Mouse (Mus musculus) hindbrain, postnatal 0 days (tissue): ENCODE data around the gene Ooep. TPM values are rescaled to one million over a fixed set of nuclear protein-coding genes. Genes with fewer than 3 reads are reported as not detected.

Experiments used
- ATAC-seq: fragments of 200-750 bp; cut with Nextera tagmentation; 2 replicates; pipeline ENCODE4 v1.8.0; 2017; ENCODE audit warnings: mild to moderate bottlenecking, moderate TSS enrichment, moderate library complexity
- DNase-seq: peaks from one replicate; pipeline ENCODE4 v3.0.0-alpha.2; 2015; ENCODE audit warnings: low spot score
- H3K27ac ChIP-seq: fragments of 300-500 bp; sonication (generic); 2 replicates; pipeline ENCODE4 v1.5.1; 2014; ENCODE audit warnings: mild to moderate bottlenecking
- H3K27me3 ChIP-seq: fragments of 300-500 bp; sonication (generic); 2 replicates; pipeline ENCODE4 v1.6.1; 2014; ENCODE audit warnings: low read length, mixed read lengths; ENCODE audit not compliant: insufficient read depth
- H3K36me3 ChIP-seq: fragments of 300-500 bp; sonication (generic); 2 replicates; pipeline ENCODE4 v1.6.1; 2014; ENCODE audit warnings: low read length, mixed read lengths; ENCODE audit not compliant: insufficient read depth
- H3K4me1 ChIP-seq: fragments of 300-500 bp; sonication (generic); 2 replicates; pipeline ENCODE4 v1.6.1; 2014; ENCODE audit warnings: antibody characterized with exemption, low read length, mixed read lengths; ENCODE audit not compliant: insufficient read depth
- H3K4me2 ChIP-seq: fragments of 300-500 bp; sonication (generic); 2 replicates; pipeline ENCODE4 v1.6.1; 2014; ENCODE audit warnings: low read depth, mild to moderate bottlenecking, low read length, moderate library complexity, mixed read lengths
- H3K4me3 ChIP-seq: fragments of 300-500 bp; sonication (generic); 2 replicates; pipeline ENCODE4 v1.5.1; 2014; ENCODE audit warnings: low read length
- H3K9ac ChIP-seq: fragments of 300-500 bp; sonication (generic); replicated peaks from 2 replicates; pipeline ENCODE4 v1.6.1; 2014; ENCODE audit warnings: mild to moderate bottlenecking, low read length, moderate library complexity, mixed read lengths
- H3K9me3 ChIP-seq: fragments of 300-500 bp; sonication (generic); 2 replicates; pipeline ENCODE4 v1.6.1; 2016; ENCODE audit warnings: low read length, mixed read lengths
- CTCF ChIP-seq: IDR thresholded peaks from 2 replicates; pipeline ENCODE4 v1.5.1; 2016; ENCODE audit warnings: antibody characterized with exemption, control low read depth, low read depth
- WGBS: fragments of 180-500 bp; shearing (Covaris S2); extraction: QIAGEN DNeasy Blood & Tissue Kit; methylation state at CpG from one replicate; pipeline ENCODE4 v1.1.7; 2014; 5-methylcytosine and 5-hydroxymethylcytosine counted together
- polyA plus RNA-seq: library from polyadenylated mRNA; unstranded; fragments of >200 nt; fragmentation: Nextera tagmentation; extraction: Ambion mirVana; gene quantifications from 2 replicates; pipeline ENCODE4 v1.2.1, GENCODE M21; 2015
- total RNA-seq: library from RNA; depleted of rRNA; stranded (reverse); fragments of >200 nt; gene quantifications from 2 replicates; pipeline ENCODE4 v1.2.3, GENCODE M21; 2014

Ooep gene
- total and polyA plus RNA-seq, 2 experiments from 2014 or later: 2.9 to 4.5 TPM

DNA sequence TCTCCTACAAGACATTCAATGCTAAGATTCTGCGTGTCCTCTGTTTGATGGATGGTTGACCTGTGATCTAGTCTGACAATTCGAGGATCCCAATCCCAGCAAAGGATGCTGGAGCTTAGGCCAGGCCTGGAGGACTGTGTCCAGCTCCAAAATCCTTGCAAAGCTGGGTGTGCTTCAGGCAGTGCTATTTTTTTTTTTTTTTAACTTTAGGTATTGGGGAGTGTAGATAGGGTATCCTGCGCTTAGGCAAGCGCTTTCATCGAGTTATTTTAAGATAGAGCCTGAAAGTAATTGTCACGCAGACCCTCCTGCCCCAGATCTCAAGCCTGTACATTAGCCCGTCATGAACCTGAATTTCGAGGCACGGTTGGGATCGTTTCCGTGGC lies 16.7 kb upstream of the Ooep start:
- ATAC-seq: 0 out of 2 replicates have a peak, but pooled peaks have one; percentile 18
- Histone ChIP-seq H3K9ac (0 out of 2 replicates have a peak overlapping the region, but pooled peaks have one; percentile 40), H3K27me3 (peaks cover 33% of the 10 kb centered on the region)

DNA sequence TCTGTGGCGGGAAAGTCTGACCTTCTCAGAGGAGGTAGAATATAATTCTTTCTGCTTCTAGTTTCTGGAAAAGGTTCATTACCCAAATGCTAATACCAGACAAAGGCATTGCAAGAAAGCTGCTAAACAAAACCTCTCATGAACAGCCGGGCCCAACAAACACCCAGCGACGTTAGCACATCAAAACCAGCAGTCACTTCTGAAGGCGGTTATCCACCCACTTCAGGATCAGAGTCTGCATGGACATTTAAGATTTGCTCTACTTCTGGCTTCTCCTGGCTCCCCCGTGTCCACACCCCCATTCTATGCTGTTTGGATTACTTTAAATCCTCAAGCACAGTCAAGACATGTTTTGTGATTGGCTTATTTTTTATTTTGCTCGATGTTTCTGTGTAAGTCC lies 16.1 kb upstream of the Ooep start:
- Histone ChIP-seq H3K9ac (no peak overlapping the region), H3K9me3 (no peaks in the 10 kb centered on the region), H3K27me3 (peaks cover 33% of the 10 kb centered on the region), H3K36me3 (no peaks in the 10 kb centered on the region), H3K27ac (no peak overlapping the region), H3K4me1 (no peaks in the 10 kb centered on the region), H3K4me2 (no peak overlapping the region), H3K4me3 (no peak overlapping the region)
- TF ChIP-seq CTCF: no peak
- WGBS: 73% methylated on average over 7 of the region's 7 CpGs
- ATAC-seq: no peak
- no peak for DNase-seq

More for the DNA sequence above, 16.7 kb upstream of the Ooep start:
- Histone ChIP-seq H3K27ac (no peak overlapping the region), H3K9me3 (no peaks in the 10 kb centered on the region), H3K4me3 (peak overlapping the region; percentile 46), H3K36me3 (no peaks in the 10 kb centered on the region), H3K4me2 (peak overlapping the region; percentile 47), H3K4me1 (no peaks in the 10 kb centered on the region)
- DNase-seq: no peak
- 32% methylated on average over 11 of the region's 11 CpGs for WGBS
- TF ChIP-seq CTCF: no peak

- H3K4me1 ChIP-seq: no peaks in the 10 kb centered on the region
- no peak overlapping the region for H3K4me2 ChIP-seq
- DNase-seq (no peak), ATAC-seq (no peak)
- peaks cover 33% of the 10 kb centered on the region for H3K27me3 ChIP-seq
- H3K9me3 ChIP-seq: no peaks in the 10 kb centered on the region
- no peak overlapping the region for H3K4me3 ChIP-seq
- no peak overlapping the region for H3K9ac ChIP-seq
- TF ChIP-seq CTCF: no peak
- 94% methylated on average over 10 of the region's 10 CpGs for WGBS
- H3K27ac ChIP-seq: no peak overlapping the region
- no peaks in the 10 kb centered on the region for H3K36me3 ChIP-seq
Observed at GRCm38 (mm10) chr9:78393741-78394140, 15.2 kb upstream of the Ooep start.

DNA sequence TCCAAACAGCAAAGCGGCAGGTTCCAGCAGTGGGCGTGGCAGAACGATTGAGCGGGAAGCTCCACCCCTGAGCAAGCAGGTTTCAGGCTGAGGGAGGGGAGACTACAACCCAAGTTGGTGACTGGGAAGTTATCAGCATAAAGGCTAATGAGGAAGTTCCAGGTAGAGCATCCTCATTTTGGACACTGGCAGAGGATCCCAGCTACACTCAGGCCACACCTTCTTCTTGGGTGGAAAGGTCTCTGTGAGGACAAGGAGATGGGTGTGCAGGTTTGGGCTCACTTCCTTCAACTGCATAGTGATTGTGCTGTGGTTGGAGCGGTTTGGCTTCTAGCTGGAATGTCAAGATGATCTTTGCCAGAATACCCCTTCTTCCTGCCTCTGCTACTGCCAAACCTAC lies 11.5 kb upstream of the Ooep start:
- 50% methylated on average over 5 of the region's 5 CpGs for WGBS
- H3K9ac ChIP-seq: no peak overlapping the region

GRCm38 (mm10) chr9:78386947-78387346 lies 8.4 kb upstream of the Ooep start:
- no peak overlapping the region for H3K4me3 ChIP-seq
- no peak for DNase-seq
- H3K9me3 ChIP-seq: no peaks in the 10 kb centered on the region
- H3K27ac ChIP-seq: no peak overlapping the region
- no peaks in the 10 kb centered on the region for H3K4me1 ChIP-seq
- no peak for ATAC-seq
- WGBS: 83% methylated on average over 7 of the region's 7 CpGs
- H3K4me2 ChIP-seq: no peak overlapping the region
- H3K27me3 ChIP-seq: no peaks in the 10 kb centered on the region
- H3K9ac ChIP-seq: no peak overlapping the region
- no peak for TF ChIP-seq CTCF
- H3K36me3 ChIP-seq: no peaks in the 10 kb centered on the region

More for the DNA sequence above, 11.5 kb upstream of the Ooep start:
- H3K4me2 ChIP-seq: no peak overlapping the region
- no peak for ATAC-seq
- no peaks in the 10 kb centered on the region for H3K4me1 ChIP-seq
- DNase-seq: no peak
- H3K4me3 ChIP-seq: no peak overlapping the region
- no peaks in the 10 kb centered on the region for H3K9me3 ChIP-seq
- no peak for TF ChIP-seq CTCF
- no peak overlapping the region for H3K27ac ChIP-seq
- H3K27me3 ChIP-seq: peaks cover 16% of the 10 kb centered on the region
- H3K36me3 ChIP-seq: no peaks in the 10 kb centered on the region

- ATAC-seq (no peak), DNase-seq (peak; percentile 26)
- Histone ChIP-seq H3K4me1 (no peaks in the 10 kb centered on the region), H3K27me3 (no peaks in the 10 kb centered on the region), H3K4me3 (no peak overlapping the region), H3K9ac (no peak overlapping the region), H3K4me2 (no peak overlapping the region), H3K27ac (no peak overlapping the region), H3K36me3 (no peaks in the 10 kb centered on the region), H3K9me3 (no peaks in the 10 kb centered on the region)
- peak; percentile 62 for TF ChIP-seq CTCF
- WGBS: 52% methylated on average over 3 of the region's 3 CpGs
Observed at GRCm38 (mm10) chr9:78385893-78386292, 7.4 kb upstream of the Ooep start.

- no peak for DNase-seq
- no peak for TF ChIP-seq CTCF
- Histone ChIP-seq H3K4me1 (no peaks in the 10 kb centered on the region), H3K4me3 (peak overlapping the region; percentile 26), H3K36me3 (no peaks in the 10 kb centered on the region), H3K9me3 (no peaks in the 10 kb centered on the region), H3K27ac (peak overlapping the region; percentile 54; the same call in 1 of the 2 replicates), H3K9ac (peak overlapping the region; percentile 53; the same call in 1 of the 2 replicates), H3K4me2 (peak overlapping the region; percentile 65), H3K27me3 (no peaks in the 10 kb centered on the region)
- ATAC-seq: no peak
- 31% methylated on average over 8 of the region's 8 CpGs for WGBS
Observed at GRCm38 (mm10) chr9:78377546-78377945, 979 bp downstream of the Ooep start.
